Mouse (Mus musculus) liver, embryonic 11.5 days (tissue): ENCODE results near the gene Ugt1a1. TPM values are rescaled to one million over a fixed set of nuclear protein-coding genes. Genes with fewer than 3 reads are reported as not detected.

Source experiments
- ATAC-seq: fragments of 200-750 bp; cut with Nextera tagmentation; replicated peaks from 2 replicates; pipeline ENCODE4 v1.8.0; 2017; ENCODE audit warnings: moderate number of reproducible peaks, mild to moderate bottlenecking, moderate TSS enrichment, moderate library complexity; ENCODE audit not compliant: low FRiP score
- DNase-seq: peaks from one replicate; pipeline ENCODE4 v3.0.0-alpha.2; 2017; ENCODE audit warnings: low spot score
- H3K27ac ChIP-seq: fragments of 300-500 bp; sonication (generic); 2 replicates; pipeline ENCODE4 v1.5.1; 2014; ENCODE audit warnings: mild to moderate bottlenecking, low read depth, low read length, control low read depth
- H3K27me3 ChIP-seq: fragments of 300-500 bp; sonication (generic); replicated peaks from 2 replicates; pipeline ENCODE4 v1.6.1; 2014; ENCODE audit warnings: low read length, mixed read lengths; ENCODE audit not compliant: control insufficient read depth, insufficient read depth
- H3K36me3 ChIP-seq: fragments of 300-500 bp; sonication (generic); 2 replicates; pipeline ENCODE4 v1.6.1; 2014; ENCODE audit warnings: mild to moderate bottlenecking, low read length, moderate library complexity, mixed read lengths; ENCODE audit not compliant: control insufficient read depth, insufficient read depth
- H3K4me1 ChIP-seq: fragments of 300-500 bp; sonication (generic); replicated peaks from 2 replicates; pipeline ENCODE4 v1.6.1; 2014; ENCODE audit warnings: low read length, mixed read lengths; ENCODE audit not compliant: control insufficient read depth, insufficient read depth
- H3K4me2 ChIP-seq: fragments of 300-500 bp; sonication (generic); 2 replicates; pipeline ENCODE4 v1.6.1; 2014; ENCODE audit warnings: mild to moderate bottlenecking, control low read depth, moderate library complexity
- H3K4me3 ChIP-seq: fragments of 300-500 bp; sonication (generic); 2 replicates; pipeline ENCODE4 v1.5.1; 2014; ENCODE audit warnings: low read depth, low read length, control low read depth
- H3K9ac ChIP-seq: fragments of 300-500 bp; sonication (generic); 2 replicates; pipeline ENCODE4 v1.6.1; 2014; ENCODE audit warnings: low read depth, low read length, control low read depth
- H3K9me3 ChIP-seq: fragments of 300-500 bp; sonication (generic); 2 replicates; pipeline ENCODE4 v1.6.1; 2016; ENCODE audit warnings: low read length, inconsistent platforms, mixed read lengths; ENCODE audit not compliant: control insufficient read depth
- WGBS: fragments of 180-500 bp; shearing (Covaris S2); extraction: QIAGEN DNeasy Blood & Tissue Kit; methylation state at CpG from one replicate; pipeline ENCODE4 v1.1.7; 2014; 5-methylcytosine and 5-hydroxymethylcytosine counted together
- polyA plus RNA-seq: library from polyadenylated mRNA; unstranded; fragments of >200 nt; fragmentation: Nextera tagmentation; extraction: Ambion mirVana; gene quantifications from 2 replicates; pipeline ENCODE4 v1.2.1, GENCODE M21; 2014

Ugt1a1 gene
- polyA plus RNA-seq, 1 experiment from 2014 or later = not detected

GRCm38 (mm10) chr1:88200456-88200855 is 11.3 kb upstream of the Ugt1a1 start, which contains the start of gene Ugt1a2:
TSS of gene Ugt1a2 (plus strand) at chr1:88200601.
- Histone ChIP-seq H3K9me3 (no peaks in the 10 kb centered on the region; the same call in 1 of the 2 replicates), H3K4me2 (no peak within 1 kb of the TSS), H3K36me3 (no peaks in the 10 kb centered on the region), H3K27me3 (no peaks in the 10 kb centered on the region), H3K4me3 (no peak within 1 kb of the TSS), H3K9ac (no peak within 1 kb of the TSS), H3K27ac (no peak within 1 kb of the TSS), H3K4me1 (no peaks in the 10 kb centered on the region)
- 64% methylated on average over 7 of the region's 7 CpGs for WGBS
- ATAC-seq (no peak), DNase-seq (no peak)

DNA sequence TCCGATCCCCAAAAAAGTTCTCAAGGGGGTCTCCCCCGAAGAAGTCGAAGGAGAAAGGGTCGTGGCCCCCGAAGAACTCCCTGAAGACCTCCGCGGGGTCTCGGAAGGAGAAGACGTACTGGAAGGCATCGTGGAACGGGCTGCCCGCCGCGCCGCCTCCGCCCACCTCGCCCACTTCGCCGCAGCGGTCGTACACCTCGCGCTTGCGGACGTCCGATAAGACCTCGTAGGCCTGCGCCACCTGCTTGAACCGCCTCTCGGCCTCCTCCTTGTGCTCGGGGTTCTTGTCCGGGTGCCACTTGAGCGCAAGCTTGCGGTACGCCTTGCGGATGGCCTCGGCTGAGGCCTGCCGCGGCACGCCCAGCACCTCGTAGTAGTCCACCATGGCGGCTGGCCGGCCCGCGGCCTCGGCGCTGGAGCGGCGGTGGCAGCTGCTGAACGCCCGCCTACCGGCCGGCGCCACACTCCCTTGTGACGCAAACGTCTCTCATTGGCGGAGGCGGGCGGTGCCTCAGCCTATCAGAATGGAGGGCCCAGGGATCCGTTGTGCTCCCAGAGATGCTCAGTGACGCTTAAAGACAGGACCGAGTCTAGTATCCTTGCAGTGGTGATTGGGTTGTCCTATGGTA is 6.4 kb upstream of the Ugt1a1 start, which contains the start of gene Dnajb3:
Gene Dnajb3, minus strand, starts transcription at position 489 of the 629 bp plus-strand sequence.
- no peaks in the 10 kb centered on the region for H3K36me3 ChIP-seq
- no peaks in the 10 kb centered on the region for H3K27me3 ChIP-seq
- H3K9me3 ChIP-seq = no peaks in the 10 kb centered on the region; the same call in 1 of the 2 replicates
- DNase-seq = peak; percentile 82
- H3K4me1 ChIP-seq = peaks cover 3% of the 10 kb centered on the region; the same call in 1 of the 2 replicates
- peak within 1 kb of the TSS; percentile 56 for H3K4me3 ChIP-seq
- peak within 1 kb of the TSS; percentile 77 for H3K4me2 ChIP-seq
- WGBS = 6% methylated on average over 62 of the region's 62 CpGs
- ATAC-seq = peak; percentile 88
- H3K27ac ChIP-seq = peak within 1 kb of the TSS; percentile 83
- H3K9ac ChIP-seq = peak within 1 kb of the TSS; percentile 76

- H3K4me3 ChIP-seq = no peak overlapping the region
Observed at GRCm38 (mm10) chr1:88206843-88207479, 4.8 kb upstream of the Ugt1a1 start.

DNA sequence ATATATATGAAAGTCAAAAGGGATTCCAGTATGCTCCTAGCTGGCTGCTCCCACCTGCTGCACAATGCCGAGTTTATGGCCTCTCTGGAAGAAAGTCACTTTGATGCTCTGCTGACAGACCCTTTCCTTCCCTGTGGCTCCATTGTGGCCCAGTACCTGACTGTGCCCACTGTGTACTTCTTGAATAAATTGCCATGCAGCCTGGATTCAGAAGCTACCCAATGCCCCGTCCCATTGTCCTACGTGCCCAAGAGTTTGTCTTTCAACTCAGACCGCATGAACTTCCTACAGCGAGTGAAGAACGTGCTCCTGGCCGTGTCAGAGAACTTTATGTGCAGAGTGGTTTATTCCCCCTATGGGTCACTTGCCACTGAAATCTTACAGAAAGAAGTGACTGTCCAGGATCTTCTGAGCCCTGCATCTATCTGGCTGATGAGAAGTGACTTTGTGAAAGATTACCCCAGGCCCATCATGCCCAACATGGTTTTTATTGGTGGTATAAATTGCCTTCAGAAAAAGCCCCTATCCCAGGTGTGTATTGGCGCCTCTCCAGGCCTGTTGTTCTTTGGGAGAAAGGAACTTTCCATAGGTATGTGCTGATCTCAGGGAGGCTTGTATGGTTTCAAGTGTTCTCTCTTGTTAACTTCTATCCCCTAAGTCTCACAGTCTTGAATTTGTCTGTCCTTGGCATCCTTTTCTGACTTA is 734 bp downstream of the Ugt1a1 start:
- Histone ChIP-seq H3K4me2 (no peak overlapping the region), H3K4me1 (peaks cover 2% of the 10 kb centered on the region; the same call in 1 of the 2 replicates), H3K9ac (no peak overlapping the region), H3K27me3 (no peaks in the 10 kb centered on the region), H3K9me3 (peaks cover 57% of the 10 kb centered on the region), H3K4me3 (no peak overlapping the region), H3K27ac (no peak overlapping the region), H3K36me3 (no peaks in the 10 kb centered on the region)
- ATAC-seq (peak; percentile 6; the same call in 1 of the 2 replicates), DNase-seq (peak; percentile 34)
- 60% methylated on average over 8 of the region's 8 CpGs for WGBS

More at GRCm38 (mm10) chr1:88206843-88207479, 4.8 kb upstream of the Ugt1a1 start:
- Histone ChIP-seq H3K27me3 (no peaks in the 10 kb centered on the region), H3K4me1 (peaks cover 3% of the 10 kb centered on the region; the same call in 1 of the 2 replicates), H3K36me3 (no peaks in the 10 kb centered on the region), H3K4me2 (peak overlapping the region; percentile 37), H3K9ac (no peak overlapping the region), H3K9me3 (peaks cover 7% of the 10 kb centered on the region), H3K27ac (peak overlapping the region; percentile 83)
- peak; percentile 88 for ATAC-seq
- peak; percentile 32 for DNase-seq
- 47% methylated on average over 2 of the region's 2 CpGs for WGBS

- no peak for ATAC-seq
- Histone ChIP-seq H3K4me3 (no peak overlapping the region), H3K9ac (no peak overlapping the region), H3K9me3 (peaks cover 59% of the 10 kb centered on the region), H3K27ac (no peak overlapping the region), H3K36me3 (no peaks in the 10 kb centered on the region), H3K4me2 (no peak overlapping the region), H3K4me1 (no peaks in the 10 kb centered on the region), H3K27me3 (no peaks in the 10 kb centered on the region)
- 65% methylated on average over 1 of the region's 1 CpGs for WGBS
- peak; percentile 27 for DNase-seq
Observed at GRCm38 (mm10) chr1:88213061-88213460, 1.3 kb downstream of the Ugt1a1 start.

GRCm38 (mm10) chr1:88213766-88214461 is 2.2 kb downstream of the Ugt1a1 start:
- Histone ChIP-seq H3K4me2 (no peak overlapping the region), H3K9me3 (peaks cover 59% of the 10 kb centered on the region), H3K36me3 (no peaks in the 10 kb centered on the region), H3K4me1 (no peaks in the 10 kb centered on the region), H3K4me3 (no peak overlapping the region), H3K9ac (no peak overlapping the region), H3K27me3 (no peaks in the 10 kb centered on the region), H3K27ac (no peak overlapping the region)
- ATAC-seq = no peak
- 72% methylated on average over 2 of the region's 2 CpGs for WGBS
- peak; percentile 45 for DNase-seq

DNA sequence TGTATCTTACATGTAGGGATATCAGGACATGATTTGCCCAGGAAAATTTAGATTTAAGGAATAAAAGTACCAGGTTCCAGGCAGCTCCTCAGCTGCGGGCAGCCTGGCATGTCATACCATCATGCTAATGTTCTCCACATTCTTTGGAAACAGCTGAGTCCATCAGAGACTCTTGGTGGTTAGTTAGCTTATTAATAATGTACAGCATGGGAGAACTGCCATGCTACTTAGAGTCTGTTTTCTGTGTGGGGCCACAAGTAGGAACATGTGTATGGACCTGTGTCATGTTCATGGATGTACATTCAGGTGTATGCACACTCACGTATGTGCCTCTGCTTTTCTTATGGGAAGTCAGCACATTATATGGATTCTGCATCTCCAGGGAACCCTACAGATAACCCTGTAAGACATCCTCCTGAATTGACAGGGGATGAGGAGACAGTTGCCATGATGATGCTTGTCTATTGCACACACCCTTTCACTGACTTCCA is 2.7 kb downstream of the Ugt1a1 start:
- whole genome bisulfite sequencing = 71% methylated on average over 2 of the region's 2 CpGs
- ATAC-seq (no peak), DNase-seq (no peak)
- no peak overlapping the region for H3K9ac ChIP-seq
- no peaks in the 10 kb centered on the region for H3K4me1 ChIP-seq
- no peaks in the 10 kb centered on the region for H3K27me3 ChIP-seq
- no peak overlapping the region for H3K4me2 ChIP-seq
- H3K9me3 ChIP-seq = peaks cover 59% of the 10 kb centered on the region
- H3K36me3 ChIP-seq = no peaks in the 10 kb centered on the region
- no peak overlapping the region for H3K4me3 ChIP-seq
- no peak overlapping the region for H3K27ac ChIP-seq
